Mouse (Mus musculus): ENCODE measurements around the gene 4921536K21Rik. TPM values are rescaled to one million over a fixed set of nuclear protein-coding genes. Genes with fewer than 3 reads are reported as not detected.

The 4921536K21Rik gene
- polyA plus RNA-seq, 1 experiment = 0.29 TPM

DNA sequence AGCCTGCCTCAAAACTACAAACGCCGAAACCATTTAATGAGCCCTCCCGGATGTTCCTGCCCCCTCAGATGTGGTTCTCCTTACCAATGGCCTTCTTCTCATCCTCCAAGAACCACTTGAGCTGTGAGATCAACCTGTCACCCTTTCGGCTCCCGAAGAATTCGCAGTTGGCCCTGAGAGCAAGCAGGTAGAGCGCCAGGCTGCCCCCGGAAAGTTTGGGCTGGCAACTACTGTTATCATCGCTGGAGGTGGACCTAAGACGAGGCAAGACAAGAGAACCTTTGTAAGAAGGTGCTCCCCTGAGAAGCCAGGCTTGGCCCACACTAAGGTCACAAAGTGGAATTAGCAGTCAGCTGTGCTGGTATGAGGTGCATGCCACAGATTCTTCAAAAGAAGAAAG is 31.0 kb upstream of the 4921536K21Rik start:
- Histone ChIP-seq H3K4me1 (ENCODE audit: control insufficient read depth, insufficient read depth, low read length) (no peaks in the 10 kb centered on the region), H3K27ac (ENCODE audit: insufficient read depth, low read length) (no peak overlapping the region), H3K4me3 (ENCODE audit: insufficient read depth, low read length) (no peak overlapping the region)
- no peak for TF ChIP-seq POLR2A (IDR thresholded peaks at IDR 0.05; ENCODE audit: extremely low read depth, insufficient read depth, low read length)
- no peak for TF ChIP-seq CTCF (IDR thresholded peaks at IDR 0.05; ENCODE audit: extremely low read depth, insufficient read depth, low read length)

DNA sequence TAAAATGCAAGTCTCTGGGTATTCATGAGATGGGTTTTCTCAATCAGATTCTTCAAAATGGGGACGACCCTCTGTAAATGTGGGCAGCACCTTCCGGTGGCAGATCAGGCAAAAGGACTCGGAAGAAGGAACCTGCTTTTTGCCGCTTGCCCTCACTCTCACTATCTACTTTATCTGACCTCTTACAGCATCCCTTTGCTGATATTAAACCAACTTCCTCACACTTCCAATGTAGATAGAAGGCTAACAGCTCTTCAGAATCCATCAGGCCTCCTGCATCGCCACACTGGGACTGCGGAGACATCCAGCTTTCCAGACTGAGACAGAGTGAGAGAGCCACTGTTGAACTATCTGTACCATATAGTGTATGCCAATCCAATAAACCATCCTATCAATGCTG is 27.8 kb upstream of the 4921536K21Rik start:
- TF ChIP-seq POLR2A (IDR thresholded peaks at IDR 0.05; ENCODE audit: extremely low read depth, insufficient read depth, low read length) = no peak
- no peak for TF ChIP-seq CTCF (IDR thresholded peaks at IDR 0.05; ENCODE audit: extremely low read depth, insufficient read depth, low read length)
- Histone ChIP-seq H3K4me1 (ENCODE audit: control insufficient read depth, insufficient read depth, low read length) (no peaks in the 10 kb centered on the region), H3K4me3 (ENCODE audit: insufficient read depth, low read length) (no peak overlapping the region), H3K27ac (ENCODE audit: insufficient read depth, low read length) (no peak overlapping the region)

DNA sequence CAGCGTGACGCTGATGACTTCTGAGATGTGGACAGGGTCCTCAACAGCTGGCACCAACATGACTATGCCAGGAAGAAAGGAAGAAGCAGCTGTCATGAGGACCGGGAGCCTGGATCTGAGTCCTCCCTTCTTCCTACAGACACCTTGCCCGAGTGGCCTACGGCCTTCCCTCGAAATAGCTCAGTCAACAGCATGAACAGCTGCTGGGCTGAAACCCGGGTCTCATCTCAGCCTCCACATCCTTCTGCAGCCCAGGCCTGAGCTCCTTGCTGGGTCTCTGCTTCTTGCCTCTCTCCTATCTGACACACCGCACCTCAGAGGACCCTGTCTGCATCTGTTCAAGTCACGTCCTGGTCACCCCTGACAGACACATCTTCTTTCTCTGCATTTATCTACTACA is 27.2 kb upstream of the 4921536K21Rik start:
- TF ChIP-seq POLR2A (IDR thresholded peaks at IDR 0.05; ENCODE audit: extremely low read depth, insufficient read depth, low read length) = no peak
- no peak for TF ChIP-seq CTCF (IDR thresholded peaks at IDR 0.05; ENCODE audit: extremely low read depth, insufficient read depth, low read length)
- Histone ChIP-seq H3K4me3 (ENCODE audit: insufficient read depth, low read length) (no peak overlapping the region), H3K27ac (ENCODE audit: insufficient read depth, low read length) (no peak overlapping the region), H3K4me1 (ENCODE audit: control insufficient read depth, insufficient read depth, low read length) (no peaks in the 10 kb centered on the region)

DNA sequence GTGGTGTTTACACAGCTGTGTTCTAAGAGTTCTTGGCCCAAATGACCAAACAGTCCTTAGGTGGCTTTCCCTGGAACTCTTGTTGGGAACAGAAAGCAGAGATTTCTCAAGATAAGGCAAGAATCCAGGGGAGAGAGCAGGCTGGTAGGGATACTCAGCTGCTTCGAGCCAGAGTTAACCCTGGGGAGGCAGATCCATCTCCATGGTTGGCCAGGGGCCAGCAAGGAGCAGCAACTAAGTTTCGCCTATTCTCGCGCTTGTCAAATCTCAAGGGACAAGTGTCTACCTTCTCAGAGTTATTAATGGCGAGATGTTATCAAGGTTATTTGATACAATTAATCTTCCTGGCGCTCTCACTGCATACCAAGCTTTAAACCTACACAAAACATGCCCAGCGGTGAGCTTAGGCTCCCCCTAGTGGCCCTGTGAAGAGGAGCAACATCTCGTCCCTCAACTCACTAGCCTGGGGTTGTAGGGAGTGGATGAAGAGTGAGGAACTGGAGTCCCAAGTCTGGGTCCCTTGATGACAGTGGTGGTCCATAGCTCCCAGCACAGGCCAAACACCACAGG is 26.5 kb upstream of the 4921536K21Rik start:
- H3K4me3 ChIP-seq (ENCODE audit: insufficient read depth, low read length) = no peak overlapping the region
- H3K4me1 ChIP-seq (ENCODE audit: control insufficient read depth, insufficient read depth, low read length) = no peaks in the 10 kb centered on the region
- TF ChIP-seq POLR2A (IDR thresholded peaks at IDR 0.05; ENCODE audit: extremely low read depth, insufficient read depth, low read length) = no peak
- peak; percentile 92 for TF ChIP-seq CTCF (IDR thresholded peaks at IDR 0.05; ENCODE audit: extremely low read depth, insufficient read depth, low read length)
- H3K27ac ChIP-seq (ENCODE audit: insufficient read depth, low read length) = no peak overlapping the region

DNA sequence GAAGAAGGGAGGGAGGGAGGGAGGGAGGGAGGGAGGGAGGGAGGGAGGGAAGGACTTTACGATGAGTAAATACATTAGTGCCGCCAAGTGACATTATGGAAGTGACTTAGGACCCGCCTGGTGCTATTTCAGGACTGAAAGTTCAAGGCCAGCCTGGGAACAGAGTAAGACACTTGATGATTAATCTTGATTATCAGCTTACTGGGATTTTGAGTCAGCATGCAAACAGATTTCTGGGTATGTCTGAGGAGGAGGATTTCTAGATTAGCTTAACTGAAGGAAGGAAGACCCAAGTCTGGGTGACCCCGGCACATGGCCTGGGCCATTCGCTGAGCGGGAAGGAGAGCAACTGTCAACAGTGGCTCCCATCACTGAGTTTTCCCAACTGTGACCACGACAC is 25.6 kb upstream of the 4921536K21Rik start:
- H3K4me3 ChIP-seq (ENCODE audit: insufficient read depth, low read length) = no peak overlapping the region
- H3K27ac ChIP-seq (ENCODE audit: insufficient read depth, low read length) = no peak overlapping the region
- H3K4me1 ChIP-seq (ENCODE audit: control insufficient read depth, insufficient read depth, low read length) = no peaks in the 10 kb centered on the region
- TF ChIP-seq POLR2A (IDR thresholded peaks at IDR 0.05; ENCODE audit: extremely low read depth, insufficient read depth, low read length) (no peak), CTCF (IDR thresholded peaks at IDR 0.05; ENCODE audit: extremely low read depth, insufficient read depth, low read length) (no peak)

DNA sequence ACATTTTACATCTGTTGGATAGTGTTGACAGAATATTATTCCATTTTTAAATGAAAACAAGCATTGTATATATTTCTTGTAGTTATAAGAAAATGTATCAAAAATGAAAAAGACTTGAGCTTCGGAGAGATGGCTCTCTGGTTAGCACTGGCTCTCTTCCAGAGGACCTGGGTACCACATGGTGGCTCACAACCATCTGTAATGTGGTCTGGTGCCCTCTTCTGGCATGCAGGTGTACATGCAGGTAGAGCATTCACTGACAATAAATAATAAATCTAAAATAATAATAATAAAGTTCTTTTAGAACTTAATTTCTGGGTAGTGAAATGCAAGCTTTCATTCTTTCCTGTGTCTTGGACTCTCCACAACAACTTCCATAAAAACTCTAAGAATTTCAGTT is 23.8 kb upstream of the 4921536K21Rik start:
- Histone ChIP-seq H3K4me1 (ENCODE audit: control insufficient read depth, insufficient read depth, low read length) (no peaks in the 10 kb centered on the region), H3K27ac (ENCODE audit: insufficient read depth, low read length) (no peak overlapping the region), H3K4me3 (ENCODE audit: insufficient read depth, low read length) (no peak overlapping the region)
- TF ChIP-seq POLR2A (IDR thresholded peaks at IDR 0.05; ENCODE audit: extremely low read depth, insufficient read depth, low read length) = no peak
- 0 out of 2 replicates have a peak, but pooled peaks have one; percentile 15 for TF ChIP-seq CTCF (IDR thresholded peaks at IDR 0.05; ENCODE audit: extremely low read depth, insufficient read depth, low read length)

DNA sequence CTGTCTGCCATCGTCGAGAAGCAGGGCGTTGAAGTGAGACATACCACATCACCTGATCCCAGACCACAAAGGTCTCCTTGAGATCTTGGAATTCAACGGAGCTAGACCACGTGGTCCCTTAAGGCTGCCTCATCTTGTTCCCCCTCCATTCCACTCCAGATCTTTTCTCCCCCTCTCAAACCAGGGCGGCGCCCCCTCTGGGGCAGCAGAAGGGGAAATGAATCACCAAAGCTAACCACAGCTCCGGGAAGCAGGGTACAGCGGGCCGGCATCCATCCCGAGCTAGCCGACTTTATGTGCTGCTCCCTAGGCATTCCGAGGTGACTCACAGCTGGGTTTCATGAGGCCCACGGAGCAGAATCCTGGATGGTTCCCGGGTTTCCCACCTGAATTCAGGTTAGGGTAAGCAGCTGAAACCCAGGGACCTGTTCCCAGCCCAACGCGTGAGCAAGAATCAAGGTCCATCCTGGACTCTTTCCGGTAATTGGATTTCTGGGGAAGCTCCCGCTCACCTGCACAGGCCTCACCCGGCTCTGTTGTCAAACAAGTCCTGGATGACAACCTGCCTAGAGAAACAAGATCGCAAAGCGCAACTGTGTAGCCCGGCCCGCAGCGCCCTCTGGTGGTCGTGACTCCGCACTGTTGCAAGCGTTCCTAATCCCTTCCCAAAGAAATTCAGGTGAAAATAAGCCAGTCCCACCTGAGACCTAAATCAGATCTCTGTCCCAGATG is 19.4 kb upstream of the 4921536K21Rik start, which contains the start of gene Slc35e4:
Gene Slc35e4 (minus strand): TSS at position 556 of the 732 bp plus-strand sequence.
- Histone ChIP-seq H3K27ac (ENCODE audit: insufficient read depth, low read length) (peak within 1 kb of the TSS; percentile 85), H3K4me1 (ENCODE audit: control insufficient read depth, insufficient read depth, low read length) (peaks cover 16% of the 10 kb centered on the region), H3K4me3 (ENCODE audit: insufficient read depth, low read length) (peak within 1 kb of the TSS; percentile 94)
- peak; percentile 84 for TF ChIP-seq CTCF (IDR thresholded peaks at IDR 0.05; ENCODE audit: extremely low read depth, insufficient read depth, low read length)
- no peak for TF ChIP-seq POLR2A (IDR thresholded peaks at IDR 0.05; ENCODE audit: extremely low read depth, insufficient read depth, low read length)

DNA sequence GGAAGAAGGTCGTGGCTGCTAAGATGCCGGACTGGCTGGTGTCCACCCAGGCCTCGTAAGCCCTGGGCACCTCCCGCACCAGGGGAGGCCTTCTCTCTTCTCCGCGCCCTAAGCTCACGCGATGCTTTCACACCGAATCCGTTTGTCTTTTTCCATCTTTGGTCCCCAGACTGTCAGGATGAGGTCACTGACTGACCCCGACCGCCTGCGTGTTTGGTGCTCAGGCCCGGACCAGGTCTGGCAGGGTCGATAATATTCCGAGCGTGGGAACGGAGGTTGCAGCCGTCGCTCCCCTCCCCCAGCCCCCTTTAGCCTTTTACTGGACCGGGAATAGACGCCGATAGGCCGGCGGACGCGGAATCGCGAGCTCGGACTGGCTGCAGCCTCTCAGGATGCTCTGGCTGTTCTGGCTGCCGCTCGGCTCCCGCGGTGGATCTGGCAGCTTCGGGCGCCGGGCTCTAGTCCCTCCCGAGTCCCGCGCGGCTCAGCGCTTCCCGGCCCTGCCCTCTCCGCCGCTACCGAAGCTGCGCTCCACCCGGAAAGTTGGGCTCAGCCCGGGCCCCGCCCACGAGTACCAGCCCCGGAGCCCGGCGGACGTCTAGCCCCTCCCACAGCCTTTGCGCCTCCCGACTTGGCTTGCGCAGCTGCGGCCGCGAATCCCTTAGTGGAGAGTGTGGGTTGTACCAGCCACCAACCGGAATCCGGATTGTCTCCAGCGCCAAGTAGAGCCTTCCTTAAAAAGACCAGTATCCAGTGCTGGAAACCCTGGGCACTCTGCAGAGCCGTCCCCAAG is 18.6 kb upstream of the 4921536K21Rik start:
- TF ChIP-seq POLR2A (IDR thresholded peaks at IDR 0.05; ENCODE audit: extremely low read depth, insufficient read depth, low read length) (0 out of 2 replicates have a peak, but pooled peaks have one; percentile 25), CTCF (IDR thresholded peaks at IDR 0.05; ENCODE audit: extremely low read depth, insufficient read depth, low read length) (no peak)
- Histone ChIP-seq H3K4me3 (ENCODE audit: insufficient read depth, low read length) (peak overlapping the region; percentile 94), H3K4me1 (ENCODE audit: control insufficient read depth, insufficient read depth, low read length) (peaks cover 18% of the 10 kb centered on the region), H3K27ac (ENCODE audit: insufficient read depth, low read length) (peak overlapping the region; percentile 85)

DNA sequence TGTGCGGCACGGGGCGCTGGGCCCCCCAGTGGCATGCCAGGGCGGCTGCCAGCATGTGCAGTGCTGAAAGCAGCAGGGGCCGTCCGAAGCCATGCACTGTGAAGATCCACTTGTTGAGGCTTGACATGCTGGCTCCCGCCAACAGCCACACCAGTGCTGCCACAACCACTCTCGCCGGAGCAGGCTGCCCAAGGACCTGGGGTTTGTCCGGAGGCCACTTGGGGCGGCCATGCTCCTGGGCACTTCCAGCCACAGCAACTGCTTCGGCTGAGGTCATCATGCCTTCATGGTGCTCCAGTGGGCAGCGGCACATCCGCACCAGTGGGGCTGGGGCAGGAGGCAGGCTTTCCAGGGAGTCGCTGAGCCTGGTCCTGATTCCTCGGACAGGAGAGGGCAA is 18.0 kb upstream of the 4921536K21Rik start:
- H3K4me3 ChIP-seq (ENCODE audit: insufficient read depth, low read length) = peak overlapping the region; percentile 94
- H3K4me1 ChIP-seq (ENCODE audit: control insufficient read depth, insufficient read depth, low read length) = peaks cover 19% of the 10 kb centered on the region
- TF ChIP-seq CTCF (IDR thresholded peaks at IDR 0.05; ENCODE audit: extremely low read depth, insufficient read depth, low read length) (no peak), POLR2A (IDR thresholded peaks at IDR 0.05; ENCODE audit: extremely low read depth, insufficient read depth, low read length) (no peak)
- H3K27ac ChIP-seq (ENCODE audit: insufficient read depth, low read length) = peak overlapping the region; percentile 85

Data from cortical plate, adult 2 months (tissue).